Mouse (Mus musculus) neutrophil, adult 5-6 weeks (primary cell): Measurements from ENCODE around the gene Cand1. TPM values are rescaled to one million over a fixed set of nuclear protein-coding genes. Genes with fewer than 3 reads are reported as not detected.

ENCODE experiments used
- ATAC-seq: fragments of 151-379, 151-347 bp; 2 replicates; pipeline ENCODE4 v1.8.0; 2017; ENCODE audit warnings: mild to moderate bottlenecking, moderate TSS enrichment; ENCODE audit not compliant: insufficient number of reproducible peaks, poor library complexity, low FRiP score, severe bottlenecking; ENCODE audit errors: extremely low read depth
- total RNA-seq: library from RNA; stranded (forward); fragments of 200-1000 nt; gene quantifications from 2 replicates; pipeline ENCODE4 v1.2.3, GENCODE M21; 2017

Cand1 gene
- total RNA-seq, 1 experiment from 2014 or later, result 28.5 TPM

GRCm38 (mm10) chr10:119218274-119219080 lies 21.4 kb downstream of the Cand1 start:
- ATAC-seq, result no peak

GRCm38 (mm10) chr10:119212443-119212842 lies 27.4 kb downstream of the Cand1 start:
- ATAC-seq, result no peak

- no peak for ATAC-seq
Measured at GRCm38 (mm10) chr10:119211251-119211650, 28.6 kb downstream of the Cand1 start.

- no peak for ATAC-seq
Measured at GRCm38 (mm10) chr10:119206309-119206932, 33.4 kb downstream of the Cand1 start.

GRCm38 (mm10) chr10:119205229-119205628 lies 34.6 kb downstream of the Cand1 start:
- no peak for ATAC-seq

GRCm38 (mm10) chr10:119204334-119204946 lies 35.4 kb downstream of the Cand1 start:
- no peak for ATAC-seq

GRCm38 (mm10) chr10:119199864-119200263 lies 40.0 kb downstream of the Cand1 start:
- ATAC-seq, result no peak

GRCm38 (mm10) chr10:119198186-119198880 lies 41.5 kb downstream of the Cand1 start:
- no peak for ATAC-seq

- ATAC-seq, result no peak
Measured at GRCm38 (mm10) chr10:119197621-119198150, 42.2 kb downstream of the Cand1 start.

GRCm38 (mm10) chr10:119192598-119193372 lies 47.1 kb downstream of the Cand1 start:
- ATAC-seq, result no peak

- ATAC-seq, result no peak
Measured at GRCm38 (mm10) chr10:119187720-119188119, 52.1 kb downstream of the Cand1 start.

GRCm38 (mm10) chr10:119169656-119170055 lies 70.2 kb downstream of the Cand1 start:
- ATAC-seq, result no peak

- no peak for ATAC-seq
Measured at GRCm38 (mm10) chr10:119169237-119169636, 70.6 kb downstream of the Cand1 start.

GRCm38 (mm10) chr10:119168791-119169190 lies 71.1 kb downstream of the Cand1 start:
- no peak for ATAC-seq

GRCm38 (mm10) chr10:119167858-119168257 lies 72.0 kb downstream of the Cand1 start:
- no peak for ATAC-seq

GRCm38 (mm10) chr10:119165051-119165450 lies 74.8 kb downstream of the Cand1 start:
- ATAC-seq, result no peak

- ATAC-seq, result no peak
Measured at GRCm38 (mm10) chr10:119161820-119162382, 78.0 kb downstream of the Cand1 start.

GRCm38 (mm10) chr10:119160161-119160560 lies 79.7 kb downstream of the Cand1 start:
- ATAC-seq, result no peak
